Mouse (Mus musculus): ENCODE results near the gene Gnb1l.

DNA sequence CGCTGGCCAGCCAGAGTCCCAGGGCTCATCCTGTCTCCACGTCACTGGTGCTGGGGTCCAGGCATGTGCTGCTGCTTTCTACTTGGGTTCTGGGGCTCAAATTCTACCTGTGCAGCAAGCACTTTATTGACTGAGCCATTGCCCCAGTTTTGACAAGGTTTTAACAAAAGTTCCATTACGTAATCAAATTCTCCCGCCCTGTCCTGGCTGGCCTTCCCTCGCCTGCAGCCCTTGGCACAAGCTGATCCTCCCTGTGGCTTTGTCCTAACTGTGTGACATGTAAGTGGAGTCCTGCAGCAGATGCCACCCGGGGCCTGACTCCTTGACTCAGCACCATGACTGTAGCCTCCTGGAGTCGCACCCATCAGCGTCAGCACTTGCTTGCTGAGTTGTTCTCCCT, 75.7 kb downstream of the Gnb1l start:
- TF ChIP-seq CTCF (IDR thresholded peaks at IDR 0.05; ENCODE audit: control insufficient read depth, insufficient read depth, low read length) (no peak), POLR2A (IDR thresholded peaks at IDR 0.05; ENCODE audit: borderline replicate concordance, control insufficient read depth, low read depth, low read length) (no peak)

All from bone marrow, adult 2 months (tissue).